Mouse (Mus musculus) stomach, embryonic 16.5 days (tissue): ENCODE measurements around the gene Lmnb2. TPM values are rescaled to one million over a fixed set of nuclear protein-coding genes. Genes with fewer than 3 reads are reported as not detected.
A peak's percentile ranks its signal among the peaks of the same experiment; 100 is the strongest.

Experiments
- ATAC-seq: fragments of 200-750 bp; cut with Nextera tagmentation; 2 replicates; pipeline ENCODE4 v1.8.0; 2017; ENCODE audit warnings: moderate number of reproducible peaks, moderate TSS enrichment; ENCODE audit not compliant: insufficient read depth, low FRiP score
- H3K27ac ChIP-seq: fragments of 300-500 bp; sonication (generic); 2 replicates; pipeline ENCODE4 v1.5.1; 2014; ENCODE audit warnings: low read length
- H3K27me3 ChIP-seq: fragments of 300-500 bp; sonication (generic); 2 replicates; pipeline ENCODE4 v1.6.1; 2014; ENCODE audit warnings: low read length, control low read depth, mixed read lengths; ENCODE audit not compliant: control insufficient read depth, insufficient read depth
- H3K36me3 ChIP-seq: fragments of 300-500 bp; sonication (generic); 2 replicates; pipeline ENCODE4 v1.6.1; 2014; ENCODE audit warnings: low read length; ENCODE audit not compliant: control insufficient read depth, insufficient read depth
- H3K4me1 ChIP-seq: fragments of 300-500 bp; sonication (generic); 2 replicates; pipeline ENCODE4 v1.6.1; 2014; ENCODE audit warnings: low read length, control low read depth, mixed read lengths; ENCODE audit not compliant: control insufficient read depth, insufficient read depth
- H3K4me2 ChIP-seq: fragments of 300-500 bp; sonication (generic); 2 replicates; pipeline ENCODE4 v1.6.1; 2014; ENCODE audit warnings: low read depth, low read length, mixed read lengths
- H3K4me3 ChIP-seq: fragments of 300-500 bp; sonication (generic); replicated peaks from 2 replicates; pipeline ENCODE4 v1.5.1; 2014; ENCODE audit warnings: mild to moderate bottlenecking, low read length
- H3K9ac ChIP-seq: fragments of 300-500 bp; sonication (generic); 2 replicates; pipeline ENCODE4 v1.6.1; 2014; ENCODE audit warnings: low read length
- H3K9me3 ChIP-seq: fragments of 300-500 bp; sonication (generic); replicated peaks from 2 replicates; pipeline ENCODE4 v1.6.1; 2016; ENCODE audit warnings: low read length, control low read depth; ENCODE audit not compliant: control insufficient read depth
- WGBS: fragments of 180-500 bp; shearing (Covaris S2); extraction: QIAGEN DNeasy Blood & Tissue Kit; methylation state at CpG from one replicate; pipeline ENCODE4 v1.1.7; 2014; 5-methylcytosine and 5-hydroxymethylcytosine counted together
- polyA plus RNA-seq: library from polyadenylated mRNA; unstranded; fragments of >200 nt; fragmentation: Nextera tagmentation; extraction: Ambion mirVana; gene quantifications from 2 replicates; pipeline ENCODE4 v1.2.1, GENCODE M21; 2015

Gene Lmnb2
- polyA plus RNA-seq, 1 experiment from 2014 or later = 43.9 TPM

- H3K9me3 ChIP-seq = no peaks in the 10 kb centered on the region
- no peak overlapping the region for H3K9ac ChIP-seq
- H3K4me3 ChIP-seq = no peak overlapping the region
- no peak overlapping the region for H3K27ac ChIP-seq
- ATAC-seq = no peak
- H3K36me3 ChIP-seq = no peaks in the 10 kb centered on the region
- H3K4me1 ChIP-seq = no peaks in the 10 kb centered on the region
- H3K4me2 ChIP-seq = no peak overlapping the region
- WGBS = 77% methylated on average over 2 of the region's 2 CpGs
- H3K27me3 ChIP-seq = no peaks in the 10 kb centered on the region
These were observed 37.1 kb downstream of the Lmnb2 start for GRCm38 (mm10) chr10:80880901-80881300.

DNA sequence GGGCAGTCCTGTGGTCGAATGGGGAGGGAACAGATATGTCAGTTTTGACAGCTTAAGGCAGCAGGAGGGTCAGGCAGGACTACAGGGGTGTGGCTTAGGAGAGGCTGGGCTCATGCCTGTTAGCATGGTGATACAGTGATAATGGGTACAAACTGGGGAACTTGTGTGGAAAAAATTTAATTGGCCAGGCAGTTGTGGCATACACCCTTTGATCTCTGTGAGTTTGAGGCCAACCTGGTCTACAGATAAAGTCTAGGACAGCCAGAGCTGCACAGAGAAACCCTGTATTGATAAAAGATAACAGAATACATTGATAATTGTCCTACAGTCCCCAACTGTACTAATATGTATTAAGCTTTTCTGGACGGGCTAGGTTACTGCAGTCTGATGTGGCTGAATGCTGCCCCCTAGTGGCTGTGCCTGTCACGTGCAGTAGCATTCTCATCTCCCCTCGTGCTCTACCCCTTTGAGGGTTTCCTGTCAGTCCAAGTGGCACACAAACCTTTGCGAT is 37.9 kb downstream of the Lmnb2 start:
- Histone ChIP-seq H3K4me1 (no peaks in the 10 kb centered on the region), H3K27me3 (no peaks in the 10 kb centered on the region), H3K36me3 (no peaks in the 10 kb centered on the region), H3K9ac (no peak overlapping the region), H3K4me2 (no peak overlapping the region), H3K9me3 (no peaks in the 10 kb centered on the region), H3K4me3 (no peak overlapping the region), H3K27ac (no peak overlapping the region)
- 10% methylated on average over 5 of the region's 5 CpGs for WGBS
- ATAC-seq = peak; percentile 16; the same call in 1 of the 2 replicates

DNA sequence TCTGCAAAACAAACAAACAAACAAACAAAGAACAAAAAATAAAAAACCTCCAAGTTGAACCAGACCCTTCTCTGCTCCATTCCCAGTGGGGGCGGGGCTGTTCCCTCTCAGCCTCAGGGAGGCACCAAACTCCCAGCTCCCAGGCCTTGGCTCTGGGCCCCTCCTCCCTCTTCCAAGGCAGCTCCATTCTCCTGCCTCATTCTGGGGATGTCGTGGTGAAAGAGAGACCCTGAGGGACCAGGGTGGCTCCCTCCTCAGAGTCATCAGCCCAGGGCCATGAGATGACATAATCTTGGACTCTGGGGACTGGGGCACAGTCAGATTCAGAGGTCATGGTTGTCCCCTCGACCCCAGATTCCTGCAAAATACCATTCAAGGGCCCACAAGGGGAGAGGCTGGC is 41.5 kb downstream of the Lmnb2 start:
- Histone ChIP-seq H3K9me3 (no peaks in the 10 kb centered on the region), H3K9ac (0 out of 2 replicates have a peak overlapping the region, but pooled peaks have one; percentile 8), H3K36me3 (no peaks in the 10 kb centered on the region), H3K27ac (no peak overlapping the region), H3K4me1 (no peaks in the 10 kb centered on the region), H3K27me3 (no peaks in the 10 kb centered on the region), H3K4me2 (no peak overlapping the region), H3K4me3 (no peak overlapping the region)
- WGBS = 36% methylated on average over 3 of the region's 3 CpGs
- ATAC-seq = no peak

DNA sequence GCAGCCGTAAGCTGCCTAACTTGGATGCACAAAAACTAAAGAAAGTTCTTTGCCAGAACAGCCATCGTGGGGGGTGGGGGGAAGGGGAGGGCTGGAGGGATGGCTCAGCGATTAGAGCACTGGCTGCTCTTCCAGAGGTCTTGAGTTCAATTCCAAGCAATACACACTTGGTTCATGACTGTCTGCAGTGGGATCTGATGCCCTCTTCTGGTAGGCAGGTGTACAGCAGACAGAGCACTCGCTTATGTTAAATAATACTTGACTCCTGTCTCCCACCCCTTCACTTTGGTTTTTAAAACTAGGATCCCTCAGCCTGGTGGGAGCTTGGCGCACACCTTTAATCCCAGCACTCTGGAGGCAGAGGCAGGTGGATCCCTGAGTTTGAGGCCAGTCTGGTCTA is 42.0 kb downstream of the Lmnb2 start:
- Histone ChIP-seq H3K27ac (no peak overlapping the region), H3K36me3 (no peaks in the 10 kb centered on the region), H3K4me1 (no peaks in the 10 kb centered on the region), H3K9me3 (no peaks in the 10 kb centered on the region), H3K27me3 (no peaks in the 10 kb centered on the region), H3K4me3 (no peak overlapping the region), H3K4me2 (no peak overlapping the region), H3K9ac (no peak overlapping the region)
- ATAC-seq = no peak
- WGBS = 25% methylated on average over 5 of the region's 5 CpGs

DNA sequence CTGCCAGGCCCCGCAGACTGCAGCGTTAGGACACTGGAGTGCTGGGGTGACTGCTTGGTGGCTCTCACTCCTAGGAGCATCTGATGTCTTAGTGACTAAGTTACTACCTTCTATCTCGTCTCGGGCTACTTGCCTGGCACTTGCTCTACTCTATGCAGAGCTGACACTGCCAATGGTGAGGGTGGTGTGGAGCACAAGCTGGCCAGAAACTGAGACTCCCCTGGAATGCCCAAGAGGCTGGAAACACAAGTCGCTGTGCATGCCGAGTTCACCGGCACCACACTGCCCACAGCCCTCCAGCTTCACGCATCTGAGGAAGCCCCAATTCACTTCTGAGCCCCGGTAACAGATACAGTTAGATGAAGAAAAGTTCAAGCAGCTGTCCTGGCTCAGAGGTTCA is 44.0 kb downstream of the Lmnb2 start:
- no peaks in the 10 kb centered on the region for H3K27me3 ChIP-seq
- H3K27ac ChIP-seq = no peak overlapping the region
- H3K4me1 ChIP-seq = no peaks in the 10 kb centered on the region
- H3K36me3 ChIP-seq = no peaks in the 10 kb centered on the region
- no peak for ATAC-seq
- no peak overlapping the region for H3K4me3 ChIP-seq
- H3K9me3 ChIP-seq = no peaks in the 10 kb centered on the region
- 79% methylated on average over 9 of the region's 9 CpGs for WGBS
- H3K4me2 ChIP-seq = no peak overlapping the region
- no peak overlapping the region for H3K9ac ChIP-seq

DNA sequence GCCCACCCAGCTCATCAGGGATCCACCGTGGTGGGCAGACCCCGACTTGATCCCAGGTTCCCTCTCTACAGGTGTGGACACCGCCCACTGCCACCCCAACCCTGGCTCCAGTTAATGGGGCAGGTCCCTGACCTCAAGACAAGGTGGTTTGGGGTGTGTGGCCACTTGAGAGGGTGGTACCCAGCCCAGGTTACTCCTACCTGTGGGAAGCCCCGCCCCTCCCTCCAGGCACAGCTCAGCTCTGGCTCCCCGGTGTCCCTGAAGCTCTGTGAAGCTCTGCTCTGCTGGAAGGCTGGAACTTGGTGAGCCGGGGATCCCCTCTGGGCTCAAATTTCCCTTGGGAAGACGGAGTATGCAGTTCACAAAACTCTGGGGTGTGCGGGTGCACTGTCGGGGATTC is 46.5 kb downstream of the Lmnb2 start, which contains the start of gene Tmprss9:
Gene Tmprss9, plus strand, starts transcription at position 268 of the 400 bp plus-strand sequence.
- Histone ChIP-seq H3K27me3 (no peaks in the 10 kb centered on the region), H3K4me1 (no peaks in the 10 kb centered on the region), H3K9ac (no peak within 1 kb of the TSS), H3K36me3 (peaks cover 5% of the 10 kb centered on the region; the same call in 1 of the 2 replicates), H3K4me3 (no peak within 1 kb of the TSS), H3K4me2 (no peak within 1 kb of the TSS), H3K27ac (no peak within 1 kb of the TSS), H3K9me3 (no peaks in the 10 kb centered on the region)
- peak; percentile 46; the same call in 1 of the 2 replicates for ATAC-seq
- WGBS = 20% methylated on average over 9 of the region's 9 CpGs

DNA sequence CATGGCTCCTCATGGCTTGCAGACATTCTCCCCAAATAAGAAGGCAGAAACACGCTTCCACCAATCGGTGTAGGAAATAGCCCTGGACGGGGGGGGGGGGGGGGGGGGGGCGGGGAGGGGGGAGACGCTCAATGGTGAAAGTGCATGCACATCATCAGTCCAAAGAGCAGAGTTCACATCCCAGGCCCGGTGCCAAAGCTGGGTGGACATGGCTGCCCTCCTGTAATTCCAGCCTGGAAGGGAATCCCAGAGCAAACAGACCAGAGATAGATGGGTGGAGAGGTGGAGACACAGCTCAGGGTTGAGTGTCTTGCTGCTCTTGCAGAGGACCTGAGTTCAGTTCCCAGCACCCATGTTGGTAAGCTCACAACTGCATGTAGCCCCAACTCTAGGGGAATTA is 47.1 kb downstream of the Lmnb2 start:
- H3K36me3 ChIP-seq = peaks cover 5% of the 10 kb centered on the region; the same call in 1 of the 2 replicates
- no peak overlapping the region for H3K4me3 ChIP-seq
- no peak overlapping the region for H3K9ac ChIP-seq
- no peaks in the 10 kb centered on the region for H3K9me3 ChIP-seq
- H3K27me3 ChIP-seq = no peaks in the 10 kb centered on the region
- no peak overlapping the region for H3K4me2 ChIP-seq
- no peak for ATAC-seq
- no peak overlapping the region for H3K27ac ChIP-seq
- H3K4me1 ChIP-seq = no peaks in the 10 kb centered on the region
- 77% methylated on average over 4 of the region's 6 CpGs for WGBS

DNA sequence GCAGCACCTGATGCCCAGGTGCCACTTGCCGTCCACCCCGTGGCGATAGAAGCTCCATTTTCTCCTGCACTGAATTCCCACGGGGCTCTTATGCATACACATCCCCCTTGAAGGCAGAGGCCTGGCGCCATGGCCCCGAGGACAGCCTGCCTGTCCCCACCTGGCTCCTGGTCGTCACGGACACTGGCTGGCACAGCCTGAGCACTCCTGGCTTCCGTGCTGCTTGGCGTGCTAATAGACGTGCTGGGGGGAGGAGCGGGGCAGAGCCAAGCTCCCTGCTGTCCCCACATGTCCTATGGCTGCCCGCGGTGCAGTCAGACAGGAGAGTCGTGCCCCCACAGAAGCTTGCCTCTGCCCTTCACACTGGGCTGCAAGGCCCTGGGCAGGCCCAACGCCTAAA is 53.6 kb downstream of the Lmnb2 start:
- no peak overlapping the region for H3K9ac ChIP-seq
- 87% methylated on average over 16 of the region's 16 CpGs for WGBS

DNA sequence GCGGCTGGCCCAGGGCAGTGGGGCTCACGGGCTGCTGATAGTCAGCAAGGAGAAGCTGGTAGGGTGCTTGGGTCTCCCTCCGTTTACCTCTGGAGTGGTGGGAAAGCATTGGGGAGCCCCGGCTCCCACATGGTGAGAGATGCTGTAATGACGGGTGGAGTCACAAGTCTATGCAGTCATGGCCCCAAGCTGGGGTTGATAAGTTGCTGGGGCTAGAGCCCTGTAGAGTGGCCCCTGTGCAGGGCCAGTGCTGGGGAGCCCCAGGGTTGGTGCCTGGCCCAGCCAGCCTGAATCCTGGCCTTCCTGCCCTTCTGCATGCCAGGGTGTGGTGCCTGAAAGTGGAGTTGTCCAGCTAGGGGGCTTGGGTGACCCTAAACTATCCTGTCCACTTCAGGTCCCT is 55.7 kb downstream of the Lmnb2 start:
- no peak overlapping the region for H3K4me3 ChIP-seq
- peaks cover 7% of the 10 kb centered on the region; the same call in 1 of the 2 replicates for H3K36me3 ChIP-seq
- no peaks in the 10 kb centered on the region for H3K27me3 ChIP-seq
- H3K4me2 ChIP-seq = no peak overlapping the region
- H3K27ac ChIP-seq = no peak overlapping the region
- H3K4me1 ChIP-seq = peaks cover 9% of the 10 kb centered on the region; the same call in 1 of the 2 replicates
- WGBS = 91% methylated on average over 5 of the region's 5 CpGs
- no peak for ATAC-seq
- H3K9me3 ChIP-seq = no peaks in the 10 kb centered on the region
- H3K9ac ChIP-seq = no peak overlapping the region

More for the DNA sequence above, 53.6 kb downstream of the Lmnb2 start:
- H3K4me2 ChIP-seq = no peak overlapping the region
- H3K27ac ChIP-seq = no peak overlapping the region
- no peaks in the 10 kb centered on the region for H3K27me3 ChIP-seq
- no peaks in the 10 kb centered on the region for H3K4me1 ChIP-seq
- ATAC-seq = no peak
- H3K36me3 ChIP-seq = peaks cover 11% of the 10 kb centered on the region; the same call in 1 of the 2 replicates
- H3K4me3 ChIP-seq = no peak overlapping the region
- no peaks in the 10 kb centered on the region for H3K9me3 ChIP-seq
